Mouse (Mus musculus) small intestine, adult 2 months (tissue): ENCODE data around the gene Gsdma2.
A peak's percentile ranks its signal among the peaks of the same experiment; 100 is the strongest.

Source experiments
- CTCF ChIP-seq: fragments of 200-500 bp; IDR thresholded peaks from 2 replicates; pipeline ENCODE4 v1.5.1; 2012; ENCODE audit warnings: low read depth, mild to moderate bottlenecking, control low read depth, inconsistent platforms, low read length, moderate library complexity, mixed read lengths; ENCODE audit not compliant: insufficient replicate concordance, insufficient read length; ENCODE audit errors: extremely low read depth
- POLR2A ChIP-seq: fragments of 200-500 bp; IDR thresholded peaks from 2 replicates; pipeline ENCODE4 v1.6.1; 2012; ENCODE audit warnings: low read depth, mild to moderate bottlenecking, control low read depth, inconsistent platforms, low read length, moderate library complexity

DNA sequence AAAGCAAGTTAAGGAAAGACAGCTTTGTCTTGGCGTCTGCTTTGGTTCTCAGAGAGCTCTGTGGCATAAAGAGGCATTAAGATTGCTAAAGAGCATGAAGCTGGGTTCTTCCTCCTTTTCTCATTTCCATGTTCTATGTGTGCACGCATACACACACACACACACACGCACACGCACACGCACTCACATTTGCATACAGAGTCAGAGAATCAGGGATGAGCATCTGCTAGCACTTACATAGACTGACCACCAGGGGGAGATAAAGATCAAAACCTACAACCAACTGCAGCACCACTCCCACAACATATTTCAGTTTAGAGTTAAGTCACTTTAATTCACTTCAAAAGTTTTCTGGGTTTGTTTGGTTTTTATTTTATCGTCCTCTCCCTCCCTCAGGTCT, 14.0 kb downstream of the Gsdma2 start:
- no peak for TF ChIP-seq POLR2A
- 0 out of 2 replicates have a peak, but pooled peaks have one; percentile 6 for TF ChIP-seq CTCF
